Mouse (Mus musculus) kidney, postnatal 4 days (tissue): Measurements from ENCODE around the gene Plch2.
A peak's percentile ranks its signal among the peaks of the same experiment; 100 is the strongest.

Experiments used
- DNase-seq, 2 experiments: peaks; one replicate each; pipeline ENCODE4 v3.0.0; 2021; ENCODE audit warnings: mixed read lengths in 2 of 2

Gene Plch2

GRCm38 (mm10) chr4:155019336-155019847 lies 37.2 kb downstream of the Plch2 start:
- peak; percentile 37 to 63 for DNase-seq

GRCm38 (mm10) chr4:155018601-155019335 lies 37.8 kb downstream of the Plch2 start:
- peak; percentile 77 to 82 for DNase-seq

- no peak for DNase-seq
Observed at GRCm38 (mm10) chr4:155018066-155018465, 38.5 kb downstream of the Plch2 start.

- DNase-seq = no peak
Observed at GRCm38 (mm10) chr4:155017253-155017878, 39.2 kb downstream of the Plch2 start.

GRCm38 (mm10) chr4:155016807-155017206 lies 39.8 kb downstream of the Plch2 start:
- no peak for DNase-seq

- no peak for DNase-seq
Observed at GRCm38 (mm10) chr4:155015550-155015949, 41.0 kb downstream of the Plch2 start.

- no peak for DNase-seq
Observed at GRCm38 (mm10) chr4:155014791-155015190, 41.8 kb downstream of the Plch2 start.

- DNase-seq = peak in 1 of 2 experiments; percentile 19
Observed at GRCm38 (mm10) chr4:155014244-155014643, 42.3 kb downstream of the Plch2 start.

GRCm38 (mm10) chr4:155012788-155013187 lies 43.8 kb downstream of the Plch2 start:
- DNase-seq = peak; percentile 79 to 81

GRCm38 (mm10) chr4:155012115-155012514 lies 44.5 kb downstream of the Plch2 start:
- no peak for DNase-seq

- no peak for DNase-seq
Observed at GRCm38 (mm10) chr4:155011312-155012025, 45.1 kb downstream of the Plch2 start.

GRCm38 (mm10) chr4:155010870-155011269 lies 45.7 kb downstream of the Plch2 start:
- no peak for DNase-seq

GRCm38 (mm10) chr4:155009216-155009615 lies 47.4 kb downstream of the Plch2 start:
- DNase-seq = no peak

GRCm38 (mm10) chr4:155008075-155008474 lies 48.5 kb downstream of the Plch2 start:
- DNase-seq = no peak

GRCm38 (mm10) chr4:155007641-155008040 lies 48.9 kb downstream of the Plch2 start:
- no peak for DNase-seq

GRCm38 (mm10) chr4:155006296-155006695 lies 50.3 kb downstream of the Plch2 start:
- no peak for DNase-seq

GRCm38 (mm10) chr4:155005278-155005677 lies 51.3 kb downstream of the Plch2 start:
- DNase-seq = peak in 1 of 2 experiments; percentile 25

GRCm38 (mm10) chr4:154999379-154999778 lies 57.2 kb downstream of the Plch2 start:
- no peak for DNase-seq

GRCm38 (mm10) chr4:154996572-154997154 lies 59.9 kb downstream of the Plch2 start:
- peak in 1 of 2 experiments; percentile 52 for DNase-seq

GRCm38 (mm10) chr4:154994876-154995275 lies 61.7 kb downstream of the Plch2 start:
- DNase-seq = no peak

- DNase-seq = no peak
Observed at GRCm38 (mm10) chr4:154986750-154987149, 69.8 kb downstream of the Plch2 start.

GRCm38 (mm10) chr4:154986096-154986495 lies 70.5 kb downstream of the Plch2 start:
- DNase-seq = peak; percentile 91 to 92
